Mouse (Mus musculus): ENCODE measurements around the gene Srcap.

- no peak for TF ChIP-seq CTCF (IDR thresholded peaks at IDR 0.05; ENCODE audit: borderline replicate concordance, extremely low read depth, insufficient read depth, insufficient read length)
- TF ChIP-seq POLR2A (IDR thresholded peaks at IDR 0.05; ENCODE audit: borderline replicate concordance, extremely low read depth, insufficient read depth, insufficient read length, poor library complexity, severe bottlenecking): no peak
These were observed 80.8 kb downstream of the Srcap start for GRCm38 (mm10) chr7:127592575-127592974.

All from brain, embryonic 14.5 days (tissue).